Mouse (Mus musculus) telencephalon, adult 2 months (tissue): ENCODE measurements at regions not wholly inside any gene's neighbourhood (a gene's known extent, or its start where the extent isn't known, plus 50 kb on each side); places are given as distances from the start of the nearest gene placed in this dataset.

ENCODE experiments used
- DNase-seq: peaks from one replicate; pipeline ENCODE4 v3.0.0-alpha.2; 2011; ENCODE audit warnings: low read depth, low spot score

- DNase-seq: peak; percentile 58
Observed at GRCm38 (mm10) chrX:61580186-61580585, 129.1 kb upstream of the Ldoc1 start.
